In the genomic region with DNA sequence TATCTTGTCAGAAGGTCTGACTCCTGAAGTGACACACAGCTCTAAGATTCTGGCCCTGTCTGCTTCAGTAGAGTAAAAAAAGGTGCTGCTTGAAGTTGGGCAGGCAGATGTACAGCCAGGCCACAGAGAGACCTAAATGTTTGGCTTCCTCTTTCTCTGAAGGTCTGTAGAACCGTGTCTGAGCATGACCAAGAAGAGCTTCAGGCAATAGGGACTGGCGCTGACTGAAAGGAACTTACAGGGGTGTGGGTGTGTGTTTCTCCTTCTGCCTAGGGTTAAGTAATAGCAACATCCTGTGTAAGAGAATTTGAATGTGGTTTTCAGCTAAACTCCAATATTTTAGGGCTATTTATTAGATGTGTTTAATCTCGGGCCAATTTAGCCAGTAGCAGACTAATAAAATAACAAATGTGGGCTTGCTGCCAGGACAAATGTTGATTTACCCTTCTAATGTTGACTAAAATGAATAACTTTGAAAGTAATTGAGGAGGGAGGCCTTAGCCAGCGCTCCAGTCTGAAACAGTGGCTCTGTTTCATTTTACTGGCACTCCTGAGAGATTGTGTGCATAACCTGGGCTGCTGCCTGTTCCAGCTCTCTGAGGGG, we compare ENCODE assay signal across 9 mouse cellular contexts.
DNase-seq lines count a peak whose midpoint lies in the region; TF ChIP-seq lines count a peak whose summit lies in the region.
"Had no signal": no experiment of that assay in that cellular context is flagged by ENCODE, and none has a peak within 500 bp of the region (broad histone marks: within the 10 kb centered on the region; RNA-seq: fewer than 3 reads in every experiment).

No protein-coding gene starts in this region.

- intact Hi-C loops in left cerebral cortex, postnatal 25 days (cut with DNase I), result no loop called here

- TF ChIP-seq CTCF in embryonic fibroblast, embryonic 13.5 days (IDR thresholded peaks at IDR 0.05; ENCODE audit: borderline replicate concordance, insufficient read depth, low read length), result no peak

- H3K4me3 ChIP-seq in embryonic fibroblast, embryonic 13.5 days (ENCODE audit: insufficient read depth, low read length), result no peak overlapping the region
- no peak overlapping the region for H3K4me3 ChIP-seq in macrophage (ENCODE audit: inconsistent target)

- no peak for TF ChIP-seq POLR2A in embryonic fibroblast, embryonic 13.5 days (IDR thresholded peaks at IDR 0.05; ENCODE audit: low read depth, low read length)

- H3K79me2 ChIP-seq in macrophage (ENCODE audit: inconsistent target), result peaks cover 59% of the 10 kb centered on the region; the same call in 1 of the 2 replicates

- H3K27ac ChIP-seq in embryonic fibroblast, embryonic 13.5 days (ENCODE audit: insufficient read depth, low read length), result peak overlapping the region; percentile 29
- peak overlapping the region; percentile 73 for H3K27ac ChIP-seq in macrophage
- H3K27ac ChIP-seq: liver, embryonic 14.5 days had no signal

- H3K4me1 ChIP-seq in embryonic fibroblast, embryonic 13.5 days (ENCODE audit: control insufficient read depth, insufficient read depth, low read length), result 0 out of 2 replicates have a peak, but pooled peaks cover 3% of the 10 kb centered on the region

- peak; percentile 15 for DNase-seq in 3134 (ENCODE audit: extremely low read depth, insufficient read length, low spot score)
- DNase-seq in 416B (ENCODE audit: low read depth), result peak; percentile 84
- peak; percentile 79 for DNase-seq in kidney, adult 9 months
- no peak for DNase-seq in left cerebral cortex, postnatal 25 days (ENCODE audit: low spot score in 2 of 2)
- no peak for DNase-seq in left cerebral cortex, adult 8-10 months (ENCODE audit: low spot score in 2 of 2)
- DNase-seq in embryo, embryonic 11 days, result no peak

- WGBS in macrophage (ENCODE audit: missing documents), result 13% methylated on average over 4 of the region's 4 CpGs

- no peaks in the 10 kb centered on the region for H3K36me3 ChIP-seq in macrophage (ENCODE audit: inconsistent target)

Comparison
In these comparisons a context has a peak if more than half of its experiments do, and no peak if none do; other contexts are left out.
1. DNase-seq: peak in 3134 (single experiment), 416B (single experiment) and kidney, adult 9 months (single experiment); none in left cerebral cortex, postnatal 25 days (0 of 2), left cerebral cortex, adult 8-10 months (0 of 2) and embryo, embryonic 11 days (single experiment).